Mouse (Mus musculus): Measurements from ENCODE around the gene Trim80. TPM values are rescaled to one million over a fixed set of nuclear protein-coding genes. Genes with fewer than 3 reads are reported as not detected.
"Not testable (repeated sequence)": the region's sequence is repeated elsewhere in the genome, so short reads cannot be mapped to it uniquely, and the experiment has no call there.

Trim80 gene
- polyA plus RNA-seq, 1 experiment from 2014 or later = not detected

GRCm38 (mm10) chr11:115475758-115476237 lies 35.5 kb downstream of the Trim80 start:
- WGBS = 4% methylated on average over 28 of the region's 28 CpGs
- no peaks in the 10 kb centered on the region for H3K27me3 ChIP-seq (ENCODE audit: control insufficient read depth, insufficient read depth, low read length)
- H3K9ac ChIP-seq (replicated peaks; ENCODE audit: low read depth, low read length) = peak overlapping the region; percentile 67
- no peak overlapping the region; the same call in 1 of the 2 replicates for H3K27ac ChIP-seq (ENCODE audit: low read length)
- peaks cover 24% of the 10 kb centered on the region for H3K4me1 ChIP-seq (ENCODE audit: control insufficient read depth, insufficient read depth, low read length)
- no peak for ATAC-seq (ENCODE audit: insufficient number of reproducible peaks, insufficient read depth, low FRiP score, low read depth)
- no peaks in the 10 kb centered on the region for H3K9me3 ChIP-seq (ENCODE audit: control insufficient read depth, low read depth, low read length)
- peak overlapping the region; percentile 72 for H3K4me2 ChIP-seq (replicated peaks; ENCODE audit: low read depth, low read length)
- no peaks in the 10 kb centered on the region for H3K36me3 ChIP-seq (ENCODE audit: control insufficient read depth, insufficient read depth, low read length)
- H3K4me3 ChIP-seq (ENCODE audit: low read depth, low read length) = peak overlapping the region; percentile 87

GRCm38 (mm10) chr11:115476630-115477029 lies 36.3 kb downstream of the Trim80 start:
- peaks cover 24% of the 10 kb centered on the region for H3K4me1 ChIP-seq (ENCODE audit: control insufficient read depth, insufficient read depth, low read length)
- not testable (repeated sequence) for H3K9me3 ChIP-seq (ENCODE audit: control insufficient read depth, low read depth, low read length); ATAC-seq (ENCODE audit: insufficient number of reproducible peaks, insufficient read depth, low FRiP score, low read depth); H3K27me3 ChIP-seq (ENCODE audit: control insufficient read depth, insufficient read depth, low read length); H3K9ac ChIP-seq (replicated peaks; ENCODE audit: low read depth, low read length); H3K27ac ChIP-seq (ENCODE audit: low read length); H3K36me3 ChIP-seq (ENCODE audit: control insufficient read depth, insufficient read depth, low read length)
- peak overlapping the region; percentile 72 for H3K4me2 ChIP-seq (replicated peaks; ENCODE audit: low read depth, low read length)
- H3K4me3 ChIP-seq (ENCODE audit: low read depth, low read length) = peak overlapping the region; percentile 87; the same call in 1 of the 2 replicates
- 78% methylated on average over 4 of the region's 4 CpGs for WGBS

- not testable (repeated sequence) for H3K27ac ChIP-seq (ENCODE audit: low read length); H3K27me3 ChIP-seq (ENCODE audit: control insufficient read depth, insufficient read depth, low read length); ATAC-seq (ENCODE audit: insufficient number of reproducible peaks, insufficient read depth, low FRiP score, low read depth); H3K4me2 ChIP-seq (replicated peaks; ENCODE audit: low read depth, low read length); H3K36me3 ChIP-seq (ENCODE audit: control insufficient read depth, insufficient read depth, low read length); H3K9me3 ChIP-seq (ENCODE audit: control insufficient read depth, low read depth, low read length); H3K4me3 ChIP-seq (ENCODE audit: low read depth, low read length); H3K9ac ChIP-seq (replicated peaks; ENCODE audit: low read depth, low read length)
- 79% methylated on average over 7 of the region's 7 CpGs for WGBS
- H3K4me1 ChIP-seq (ENCODE audit: control insufficient read depth, insufficient read depth, low read length) = peaks cover 24% of the 10 kb centered on the region
These were observed 37.0 kb downstream of the Trim80 start for GRCm38 (mm10) chr11:115477388-115477787.

- Histone ChIP-seq H3K9ac (replicated peaks; ENCODE audit: low read depth, low read length) (no peak overlapping the region), H3K27ac (ENCODE audit: low read length) (no peak overlapping the region), H3K4me3 (ENCODE audit: low read depth, low read length) (no peak overlapping the region), H3K4me2 (replicated peaks; ENCODE audit: low read depth, low read length) (no peak overlapping the region), H3K27me3 (ENCODE audit: control insufficient read depth, insufficient read depth, low read length) (no peaks in the 10 kb centered on the region), H3K9me3 (ENCODE audit: control insufficient read depth, low read depth, low read length) (no peaks in the 10 kb centered on the region), H3K36me3 (ENCODE audit: control insufficient read depth, insufficient read depth, low read length) (no peaks in the 10 kb centered on the region), H3K4me1 (ENCODE audit: control insufficient read depth, insufficient read depth, low read length) (peaks cover 22% of the 10 kb centered on the region)
- no peak for ATAC-seq (ENCODE audit: insufficient number of reproducible peaks, insufficient read depth, low FRiP score, low read depth)
- WGBS = 83% methylated on average over 9 of the region's 9 CpGs
These were observed 38.1 kb downstream of the Trim80 start for GRCm38 (mm10) chr11:115478296-115478938.

- Histone ChIP-seq H3K4me3 (ENCODE audit: low read depth, low read length) (no peak overlapping the region), H3K36me3 (ENCODE audit: control insufficient read depth, insufficient read depth, low read length) (no peaks in the 10 kb centered on the region), H3K27me3 (ENCODE audit: control insufficient read depth, insufficient read depth, low read length) (no peaks in the 10 kb centered on the region), H3K27ac (ENCODE audit: low read length) (no peak overlapping the region), H3K4me2 (replicated peaks; ENCODE audit: low read depth, low read length) (no peak overlapping the region), H3K4me1 (ENCODE audit: control insufficient read depth, insufficient read depth, low read length) (peaks cover 2% of the 10 kb centered on the region; the same call in 1 of the 2 replicates), H3K9ac (replicated peaks; ENCODE audit: low read depth, low read length) (no peak overlapping the region), H3K9me3 (ENCODE audit: control insufficient read depth, low read depth, low read length) (no peaks in the 10 kb centered on the region)
- 79% methylated on average over 6 of the region's 6 CpGs for WGBS
- ATAC-seq (ENCODE audit: insufficient number of reproducible peaks, insufficient read depth, low FRiP score, low read depth) = no peak
These were observed 41.4 kb downstream of the Trim80 start for GRCm38 (mm10) chr11:115481553-115482259.

GRCm38 (mm10) chr11:115483278-115483677 lies 42.9 kb downstream of the Trim80 start:
- Histone ChIP-seq H3K4me3 (ENCODE audit: low read depth, low read length) (no peak overlapping the region), H3K36me3 (ENCODE audit: control insufficient read depth, insufficient read depth, low read length) (no peaks in the 10 kb centered on the region), H3K4me2 (replicated peaks; ENCODE audit: low read depth, low read length) (no peak overlapping the region), H3K9ac (replicated peaks; ENCODE audit: low read depth, low read length) (no peak overlapping the region), H3K9me3 (ENCODE audit: control insufficient read depth, low read depth, low read length) (no peaks in the 10 kb centered on the region), H3K27ac (ENCODE audit: low read length) (no peak overlapping the region), H3K4me1 (ENCODE audit: control insufficient read depth, insufficient read depth, low read length) (no peaks in the 10 kb centered on the region), H3K27me3 (ENCODE audit: control insufficient read depth, insufficient read depth, low read length) (no peaks in the 10 kb centered on the region)
- no peak for ATAC-seq (ENCODE audit: insufficient number of reproducible peaks, insufficient read depth, low FRiP score, low read depth)
- whole genome bisulfite sequencing = 75% methylated on average over 11 of the region's 11 CpGs

GRCm38 (mm10) chr11:115483726-115484125 lies 43.4 kb downstream of the Trim80 start:
- Histone ChIP-seq H3K9ac (replicated peaks; ENCODE audit: low read depth, low read length) (no peak overlapping the region), H3K9me3 (ENCODE audit: control insufficient read depth, low read depth, low read length) (no peaks in the 10 kb centered on the region), H3K4me1 (ENCODE audit: control insufficient read depth, insufficient read depth, low read length) (no peaks in the 10 kb centered on the region), H3K27me3 (ENCODE audit: control insufficient read depth, insufficient read depth, low read length) (no peaks in the 10 kb centered on the region), H3K4me3 (ENCODE audit: low read depth, low read length) (no peak overlapping the region), H3K4me2 (replicated peaks; ENCODE audit: low read depth, low read length) (no peak overlapping the region), H3K36me3 (ENCODE audit: control insufficient read depth, insufficient read depth, low read length) (no peaks in the 10 kb centered on the region), H3K27ac (ENCODE audit: low read length) (no peak overlapping the region)
- ATAC-seq (ENCODE audit: insufficient number of reproducible peaks, insufficient read depth, low FRiP score, low read depth) = no peak
- 18% methylated on average over 6 of the region's 6 CpGs for WGBS

- ATAC-seq (ENCODE audit: insufficient number of reproducible peaks, insufficient read depth, low FRiP score, low read depth) = no peak
These were observed 44.8 kb downstream of the Trim80 start for GRCm38 (mm10) chr11:115485155-115485554.

More at GRCm38 (mm10) chr11:115485155-115485554, 44.8 kb downstream of the Trim80 start:
- Histone ChIP-seq H3K27ac (ENCODE audit: low read length) (peak overlapping the region; percentile 6; the same call in 1 of the 2 replicates), H3K9me3 (ENCODE audit: control insufficient read depth, low read depth, low read length) (no peaks in the 10 kb centered on the region), H3K9ac (replicated peaks; ENCODE audit: low read depth, low read length) (no peak overlapping the region), H3K4me3 (ENCODE audit: low read depth, low read length) (no peak overlapping the region), H3K4me2 (replicated peaks; ENCODE audit: low read depth, low read length) (no peak overlapping the region), H3K4me1 (ENCODE audit: control insufficient read depth, insufficient read depth, low read length) (no peaks in the 10 kb centered on the region), H3K36me3 (ENCODE audit: control insufficient read depth, insufficient read depth, low read length) (peaks cover 8% of the 10 kb centered on the region; the same call in 1 of the 2 replicates), H3K27me3 (ENCODE audit: control insufficient read depth, insufficient read depth, low read length) (no peaks in the 10 kb centered on the region)
- WGBS = 44% methylated on average over 12 of the region's 12 CpGs

Measured in stomach, embryonic 14.5 days (tissue).